Mouse (Mus musculus) ES-E14 (cell line): ENCODE measurements around the gene Fam124b.

ENCODE experiments used
- CHD2 ChIP-seq: IDR thresholded peaks from 2 replicates; pipeline ENCODE4 v1.6.1; 2014; ENCODE audit warnings: mild to moderate bottlenecking, low read depth, low read length, inconsistent platforms
- MAFK ChIP-seq: IDR thresholded peaks from 2 replicates; pipeline ENCODE4 v1.6.1; 2014; ENCODE audit warnings: mild to moderate bottlenecking, low read depth, low read length, inconsistent platforms; ENCODE audit not compliant: insufficient read depth
- ZC3H11A ChIP-seq: IDR thresholded peaks from 2 replicates; pipeline ENCODE4 v1.6.1; 2012; ENCODE audit warnings: low read depth, mild to moderate bottlenecking, inconsistent platforms, low read length, borderline replicate concordance

DNA sequence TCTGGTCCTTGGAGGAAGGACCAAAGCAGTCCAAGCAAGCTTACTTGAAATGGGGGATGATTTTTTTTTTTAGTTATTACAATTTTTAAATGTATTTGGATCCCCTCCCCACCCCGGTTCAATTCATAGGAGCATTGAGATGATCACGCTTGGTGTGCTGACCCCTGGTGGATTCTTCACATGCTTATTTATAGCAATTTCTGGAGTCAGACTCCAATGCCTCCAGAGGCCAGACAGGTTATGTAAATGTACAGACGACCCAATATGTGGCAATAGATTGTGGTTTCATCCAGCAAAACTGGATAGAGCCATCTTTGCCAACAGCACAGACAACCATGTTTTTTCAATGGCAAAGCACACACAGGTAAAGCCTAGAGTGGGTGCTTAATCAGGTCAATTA is 25.9 kb upstream of the Fam124b start:
- no peak for TF ChIP-seq ZC3H11A
- no peak for TF ChIP-seq MAFK
- no peak for TF ChIP-seq CHD2
